Mouse (Mus musculus) spleen, adult 10 weeks (tissue): Measurements from ENCODE around the gene Vwde. TPM values are rescaled to one million over a fixed set of nuclear protein-coding genes. Genes with fewer than 3 reads are reported as not detected.

Experiments used
- polyA plus RNA-seq: library from polyadenylated mRNA; stranded (reverse); fragments of 350-450 nt; fragmentation: Illumina TruSeq; extraction: RNeasy Lipid Tissue Mini Kit (QIAGEN cat#74804); gene quantifications from one replicate; pipeline ENCODE4 v1.2.3, GENCODE M21; 2015; ENCODE audit warnings: low replicate concordance; ENCODE audit not compliant: insufficient read depth

The Vwde gene
- not detected for polyA plus RNA-seq

DNA sequence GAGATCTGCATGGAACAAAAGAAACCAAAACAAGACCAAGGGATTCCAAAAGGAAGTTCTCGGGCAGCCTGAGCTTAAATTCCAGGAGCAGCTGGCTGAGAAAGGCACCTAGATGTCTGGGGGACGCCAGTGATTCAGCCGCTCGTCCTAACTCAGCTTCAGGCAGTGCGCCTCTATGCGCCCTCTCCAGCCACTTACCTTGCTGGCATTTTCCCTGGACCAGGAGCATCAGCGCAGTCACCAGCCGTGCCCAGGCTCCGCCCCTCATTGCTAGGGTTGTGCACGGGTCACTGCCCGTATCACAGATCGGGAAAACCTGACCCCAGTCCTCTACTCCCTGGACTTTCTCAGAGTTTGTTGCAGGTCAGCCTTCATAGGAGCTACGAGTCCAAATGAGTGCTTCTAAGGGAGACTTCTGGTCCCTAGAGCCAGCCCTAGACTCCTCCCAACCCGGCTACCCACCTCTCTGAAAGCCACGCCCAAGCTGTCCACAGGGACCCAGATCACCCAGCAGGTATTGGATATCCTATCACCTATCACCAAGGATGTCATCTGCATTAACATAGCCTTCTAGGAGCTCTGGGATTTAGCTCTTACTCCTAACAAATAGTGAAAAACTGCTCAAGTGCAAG lies at the start of gene Vwde:
Gene Vwde, minus strand, starts transcription at position 370 of the 632 bp plus-strand sequence.

Other genes with a start within 250 kb of the Vwde start
- 96.5 TPM for gene Tmem106b, start 155.2 kb downstream of the Vwde start, polyA plus RNA-seq